Mouse (Mus musculus): ENCODE results near the gene Ercc2.

The Ercc2 gene

DNA sequence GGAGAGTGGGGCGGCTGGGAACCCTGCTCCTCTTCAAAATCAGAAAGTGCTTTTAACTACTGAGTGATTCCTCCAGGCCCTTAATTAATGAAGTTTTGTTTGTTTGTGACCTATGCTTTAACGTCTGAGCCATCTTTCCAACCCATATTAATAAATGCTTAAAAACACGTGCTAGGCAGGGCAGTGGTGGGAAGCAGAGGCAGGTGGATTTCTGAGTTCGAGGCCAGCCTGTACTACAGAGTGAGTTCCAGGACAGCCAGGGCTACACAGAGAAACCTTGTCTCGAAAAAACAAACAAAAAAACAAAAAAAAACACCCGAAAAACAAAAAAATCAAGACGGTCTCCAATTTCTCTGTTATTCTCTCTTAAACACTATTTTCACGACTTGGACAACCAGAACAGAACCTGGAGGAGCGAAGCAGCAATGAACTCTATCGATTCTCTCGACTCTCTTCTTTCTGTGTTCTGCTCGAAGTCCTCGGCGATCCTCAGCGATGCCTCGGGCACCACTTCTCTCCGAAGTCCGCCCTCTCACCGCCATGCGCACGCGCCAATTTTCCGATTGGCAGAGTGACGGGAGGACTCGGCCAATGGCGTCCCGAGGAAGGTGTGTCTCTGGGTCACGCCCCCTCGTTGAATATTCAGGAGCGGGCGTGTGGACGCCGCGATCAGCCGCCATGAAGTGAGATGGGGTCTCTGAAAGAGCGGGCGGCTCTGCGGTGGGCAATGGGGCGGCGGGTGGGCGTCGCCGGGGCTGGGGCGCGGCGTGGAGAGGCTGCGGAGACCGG lies at the start of gene Ercc2:
Gene Ercc2 (plus strand): TSS at position 634 of the 789 bp plus-strand sequence.
- peak; percentile 99 for DNase-seq (ENCODE audit: low spot score)

DNA sequence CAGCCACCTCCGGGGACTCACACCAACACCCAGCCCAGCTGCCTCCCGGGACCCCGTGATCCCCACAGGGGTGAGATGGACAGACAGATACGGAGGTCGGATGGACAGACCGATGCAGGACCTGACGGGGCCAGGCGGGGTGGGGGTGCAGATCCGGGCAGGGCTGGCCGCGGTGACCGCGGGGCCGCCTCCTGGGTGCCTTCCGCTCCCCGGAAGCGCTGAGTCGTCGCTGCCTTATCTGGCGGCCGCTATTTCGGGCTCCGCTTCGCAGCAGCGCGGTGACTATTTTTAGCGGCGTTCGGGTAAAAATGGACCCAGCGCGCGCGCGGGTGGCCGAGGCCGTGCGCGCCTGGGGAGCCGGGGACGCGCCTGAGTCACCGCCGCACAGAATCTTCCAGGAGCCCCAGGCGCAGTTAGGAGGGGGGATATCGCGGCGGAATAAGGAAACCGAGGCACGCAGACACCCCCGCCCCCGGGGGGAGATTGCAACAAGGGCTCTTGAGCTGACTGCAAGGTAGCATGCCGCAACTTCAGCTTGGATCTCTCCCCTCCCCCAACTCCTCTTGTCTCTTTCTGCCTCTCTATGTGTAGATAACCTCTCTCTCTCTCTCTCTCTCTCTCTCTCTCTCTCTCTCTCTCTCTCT lies 49.0 kb upstream of the Ercc2 start:
- DNase-seq (ENCODE audit: low spot score), result peak; percentile 69

DNA sequence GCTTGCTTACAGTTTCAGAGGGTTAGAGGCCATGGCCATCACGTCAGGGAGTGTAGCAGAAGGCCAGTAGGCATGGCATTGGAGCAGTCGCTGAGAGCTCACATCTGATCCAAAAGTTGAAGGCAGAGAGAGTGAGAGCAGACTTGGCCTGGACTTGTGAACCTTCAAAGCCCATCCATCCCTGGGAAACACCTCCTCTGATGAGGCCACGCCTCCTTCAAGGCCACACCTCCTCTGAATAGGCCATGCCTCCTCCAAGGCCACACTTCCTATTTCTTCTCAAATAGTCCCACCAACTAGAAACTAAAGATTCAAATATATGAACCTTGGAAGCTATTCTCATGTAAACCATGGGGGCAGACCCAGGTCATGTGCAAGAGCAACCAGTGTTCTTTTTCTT lies 46.2 kb upstream of the Ercc2 start:
- no peak for DNase-seq (ENCODE audit: low spot score)

DNA sequence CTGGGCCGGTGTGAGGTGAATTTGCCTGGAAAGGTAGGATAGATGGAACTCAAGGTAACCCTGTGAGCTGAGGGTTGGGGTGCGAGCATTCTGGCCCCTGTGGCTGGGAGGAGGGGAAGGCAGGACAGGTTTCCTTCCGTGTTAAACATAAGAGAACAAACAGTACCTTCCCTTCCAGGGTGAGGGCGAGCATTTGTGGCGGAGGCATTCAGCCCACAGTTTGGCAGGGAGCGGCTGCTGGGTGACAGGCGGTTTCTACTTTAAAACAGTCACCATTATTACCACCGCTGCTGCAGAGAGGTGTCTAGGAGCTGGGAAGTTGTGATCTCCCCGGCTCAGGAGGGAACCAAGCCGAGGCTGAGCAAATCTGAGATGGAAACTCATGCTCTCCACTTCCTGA lies 44.7 kb upstream of the Ercc2 start:
- DNase-seq (ENCODE audit: low spot score), result no peak

DNA sequence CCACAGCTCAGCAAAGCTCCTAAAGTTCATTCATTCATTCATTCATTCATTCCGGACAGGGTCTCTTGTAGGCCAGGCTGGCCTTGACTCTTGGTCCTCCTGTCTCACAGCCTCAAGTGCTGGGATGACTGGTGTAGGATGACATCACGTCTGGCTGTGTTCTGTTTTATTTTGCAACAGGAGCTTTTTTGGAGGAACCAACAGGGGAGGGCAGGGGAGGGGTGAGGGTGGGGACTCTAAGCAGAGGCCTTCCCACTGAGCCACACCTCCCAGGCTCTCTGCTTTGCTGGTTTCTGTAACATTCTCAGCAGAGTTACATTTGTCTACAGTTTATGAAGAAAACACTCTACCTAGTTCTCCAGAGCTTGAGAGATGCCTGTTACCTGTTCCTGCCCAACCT lies 43.8 kb upstream of the Ercc2 start:
- DNase-seq (ENCODE audit: low spot score), result no peak

DNA sequence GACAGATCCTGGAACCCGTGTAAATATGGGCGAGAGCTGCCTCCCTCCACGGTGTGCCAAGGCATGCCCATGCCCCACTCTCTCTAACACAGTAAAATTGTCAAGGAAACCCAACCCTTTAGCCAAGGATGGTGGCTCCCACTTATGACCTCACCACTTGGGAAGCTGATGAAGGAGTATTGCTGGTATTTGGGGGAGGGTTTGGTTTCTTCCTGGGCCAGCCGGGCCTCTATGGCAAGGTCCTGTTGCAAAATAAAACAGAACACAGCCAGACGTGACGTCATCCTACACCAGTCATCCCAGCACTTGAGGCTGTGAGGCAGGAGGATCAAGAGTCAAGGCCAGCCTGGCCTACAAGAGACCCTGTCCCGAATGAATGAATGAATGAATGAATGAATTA lies 43.2 kb upstream of the Ercc2 start:
- DNase-seq (ENCODE audit: low spot score), result no peak

DNA sequence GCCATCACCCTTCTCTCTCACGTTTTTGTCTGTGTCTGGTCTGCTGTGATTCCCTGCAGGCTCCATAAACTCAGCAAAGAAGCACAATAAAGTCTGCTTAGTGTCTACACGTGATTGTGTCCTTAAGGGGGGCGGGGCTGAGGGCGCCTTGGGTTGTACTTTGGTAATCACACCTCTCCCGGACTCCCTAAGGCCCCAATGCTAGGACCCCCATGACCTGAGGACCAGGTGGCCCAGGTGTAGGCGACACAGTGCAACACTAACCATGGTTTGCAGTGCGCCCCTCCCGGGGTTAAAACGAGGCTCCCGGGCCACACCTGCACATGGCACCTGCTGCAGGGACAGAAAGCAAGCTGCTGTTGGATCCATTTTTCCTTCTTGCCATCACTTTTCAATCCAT lies 40.6 kb upstream of the Ercc2 start:
- DNase-seq (ENCODE audit: low spot score), result no peak

DNA sequence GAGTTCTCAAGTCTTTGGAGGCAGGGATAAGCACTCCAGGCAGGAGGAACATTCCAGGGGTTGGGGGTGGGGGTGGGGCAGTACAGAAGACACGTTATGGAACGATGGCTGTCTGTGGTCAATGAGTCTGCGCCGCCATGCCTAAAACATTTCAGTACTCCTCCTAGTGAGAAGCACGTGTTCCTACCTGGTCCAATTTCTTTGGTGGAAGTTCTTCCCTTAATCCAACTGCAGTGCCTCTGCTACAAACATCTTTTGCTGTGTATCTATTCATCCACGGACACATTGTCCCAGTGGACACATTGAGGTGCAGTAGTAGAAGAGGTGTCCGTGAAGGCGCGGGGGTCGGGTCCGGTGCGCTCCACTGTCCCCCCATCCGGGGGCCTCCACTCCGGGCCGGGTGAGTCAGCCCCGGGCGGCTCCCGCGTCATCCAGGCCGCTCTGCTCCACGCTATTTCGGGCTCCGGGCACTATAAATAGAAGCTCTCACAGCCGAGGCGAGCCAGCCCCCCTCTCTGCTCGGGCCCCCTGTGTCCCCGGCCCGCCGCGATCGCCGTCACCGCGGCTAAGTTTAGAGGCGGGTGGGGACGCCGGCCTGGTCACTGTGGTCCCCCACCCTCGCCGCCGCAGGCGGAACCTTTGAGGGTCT lies 39.9 kb upstream of the Ercc2 start:
- no peak for DNase-seq (ENCODE audit: low spot score)

GRCm38 (mm10) chr7:19342481-19343027 lies 39.3 kb upstream of the Ercc2 start:
- DNase-seq (ENCODE audit: low spot score), result peak; percentile 81

DNA sequence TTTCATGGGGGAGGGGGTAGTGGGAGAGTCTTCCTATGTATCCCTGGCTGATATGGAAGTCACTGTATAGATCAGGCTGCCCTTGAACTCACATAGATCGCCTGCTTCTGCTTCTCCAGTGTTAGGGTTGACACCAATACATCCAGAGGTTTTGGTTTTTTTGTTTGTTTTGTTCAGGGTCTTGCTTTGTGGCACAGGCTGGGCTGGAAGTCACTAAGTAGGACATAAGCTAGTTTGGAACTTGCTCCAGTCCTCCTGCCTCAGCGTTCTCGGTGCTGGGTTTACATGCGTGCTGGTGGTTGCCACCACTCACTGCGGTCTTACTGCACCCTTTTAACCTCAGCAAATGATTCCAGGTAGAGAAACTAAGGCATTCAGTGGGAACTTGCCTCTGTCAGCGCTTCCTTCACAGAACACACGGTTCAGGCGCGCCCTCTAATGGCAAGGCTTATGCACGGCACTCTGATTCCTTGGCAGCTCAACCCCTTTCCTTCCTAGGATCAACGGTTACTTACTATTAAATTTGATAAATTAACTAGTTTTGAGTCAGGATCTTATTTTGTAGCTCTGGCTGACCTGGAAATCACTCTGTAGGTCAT lies 38.5 kb upstream of the Ercc2 start:
- DNase-seq (ENCODE audit: low spot score), result peak; percentile 71

- no peak for DNase-seq (ENCODE audit: low spot score)
Measured at GRCm38 (mm10) chr7:19344237-19344847, 37.5 kb upstream of the Ercc2 start, which contains the start of gene Ercc1. Gene Ercc1 (plus strand): TSS chr7:19344778.

DNA sequence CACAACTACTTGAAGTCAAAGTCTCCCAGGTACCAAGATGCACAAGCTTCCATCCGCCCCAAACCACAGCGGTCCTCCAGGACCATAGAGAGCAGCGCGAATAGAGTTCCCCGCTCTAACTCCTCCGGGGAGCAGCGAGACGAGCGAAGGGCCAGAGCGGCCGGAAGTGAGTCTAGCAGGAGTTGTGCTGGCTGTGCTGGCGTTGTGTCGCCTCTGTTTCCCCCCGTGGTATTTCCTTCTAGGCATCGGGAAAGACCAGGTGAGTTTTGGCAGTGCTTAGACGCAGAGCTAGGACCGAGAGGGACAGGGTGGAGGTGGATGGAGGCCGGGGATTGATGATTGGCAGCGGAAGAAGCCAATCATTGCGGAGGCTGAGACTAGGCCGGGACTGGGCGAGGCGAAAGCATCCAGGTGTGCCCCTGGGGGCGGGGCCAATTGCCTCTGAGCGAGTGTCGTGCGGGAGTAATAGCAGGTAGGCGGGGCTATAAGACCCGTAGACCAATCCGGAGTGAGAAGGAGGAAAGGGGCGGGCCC lies 36.8 kb upstream of the Ercc2 start:
- peak; percentile 94 for DNase-seq (ENCODE audit: low spot score)

GRCm38 (mm10) chr7:19349188-19349915 lies 32.5 kb upstream of the Ercc2 start:
- no peak for DNase-seq (ENCODE audit: low spot score)

DNA sequence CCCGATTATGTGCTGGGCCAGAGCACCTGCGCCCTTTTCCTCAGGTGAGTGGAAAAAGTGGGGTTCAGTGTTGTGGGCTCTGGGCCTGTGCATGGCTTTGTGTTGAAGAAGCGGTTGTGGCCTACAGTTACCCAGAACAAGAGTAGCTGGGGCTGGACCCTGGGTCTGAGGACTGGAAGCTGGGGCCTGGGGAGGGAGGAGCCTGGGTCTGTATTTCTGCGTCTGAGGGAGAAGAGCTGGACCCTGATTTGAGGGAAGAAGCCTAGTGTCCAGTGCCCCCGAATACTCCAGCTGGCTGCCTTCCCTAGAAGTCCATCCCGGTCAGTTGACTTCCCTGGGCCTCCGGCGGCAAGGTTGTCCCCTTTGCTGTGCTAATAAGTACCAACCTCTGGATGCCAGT lies 31.6 kb upstream of the Ercc2 start:
- no peak for DNase-seq (ENCODE audit: low spot score)

DNA sequence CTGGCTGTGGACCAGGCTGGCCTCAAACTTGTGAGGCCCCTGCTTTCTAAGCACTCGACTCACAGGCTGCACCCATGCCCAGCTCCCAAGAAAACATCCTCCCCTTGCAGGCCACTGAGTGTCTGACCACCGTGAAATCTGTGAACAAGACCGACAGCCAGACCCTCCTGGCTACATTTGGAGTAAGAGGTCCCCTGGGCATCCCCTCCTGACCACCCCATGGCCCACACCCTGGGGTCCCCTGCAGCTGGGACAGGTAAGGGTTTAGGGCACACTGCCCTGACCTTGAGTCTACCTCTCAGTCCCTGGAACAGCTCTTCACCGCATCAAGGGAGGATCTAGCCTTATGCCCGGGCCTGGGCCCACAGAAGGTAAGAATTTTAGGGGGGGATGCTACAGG lies 26.8 kb upstream of the Ercc2 start:
- no peak for DNase-seq (ENCODE audit: low spot score)

- DNase-seq (ENCODE audit: low spot score), result no peak
Measured at GRCm38 (mm10) chr7:19356311-19356710, 25.5 kb upstream of the Ercc2 start.

DNA sequence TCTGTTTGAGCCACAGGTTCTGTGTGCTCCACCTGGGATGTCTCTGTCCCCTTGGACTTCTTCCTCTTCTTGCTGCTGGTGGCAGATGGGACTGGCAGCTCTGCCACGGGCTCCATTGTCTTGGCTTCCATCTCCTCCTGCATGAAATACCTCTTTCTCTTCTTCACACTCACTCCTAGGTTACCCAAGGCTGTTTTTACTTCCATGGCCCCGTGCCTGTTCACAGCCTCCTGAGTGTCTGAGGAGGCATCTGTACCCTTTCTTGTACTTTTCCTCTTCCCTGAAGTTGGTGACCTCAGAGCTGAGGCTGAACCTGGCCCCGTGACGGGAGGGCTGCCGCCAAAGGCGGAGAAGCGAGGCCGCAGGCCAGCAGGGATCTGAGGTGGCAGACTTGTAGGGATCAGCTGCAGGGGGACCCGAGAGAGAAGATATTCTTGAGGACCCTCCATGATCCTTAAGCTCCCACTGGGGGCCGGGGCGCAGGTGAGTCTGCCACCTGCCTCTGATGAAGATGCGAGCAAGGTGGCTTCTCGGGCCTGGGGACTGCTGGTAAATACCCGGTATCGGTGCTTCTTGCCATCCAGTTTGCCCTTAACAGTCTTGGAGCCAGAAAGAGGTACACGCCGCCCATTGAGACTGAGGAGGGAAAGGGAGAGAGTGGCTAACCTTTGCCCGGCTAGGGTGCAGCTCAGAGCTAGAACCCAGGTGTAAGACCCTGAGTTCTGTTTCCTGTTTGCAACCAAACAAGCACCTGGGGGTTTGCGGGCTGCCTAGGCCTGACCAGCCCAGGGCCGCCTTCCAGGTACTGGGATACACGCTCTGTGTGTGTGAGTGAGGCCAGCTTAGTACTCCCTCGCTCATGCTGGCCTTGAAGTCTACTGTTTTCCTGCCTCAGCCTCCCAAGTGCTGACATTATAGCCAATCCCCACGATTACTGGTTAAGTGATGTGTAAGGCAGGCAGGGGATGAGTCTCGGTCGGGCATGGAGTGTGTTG lies 24.1 kb upstream of the Ercc2 start:
- no peak for DNase-seq (ENCODE audit: low spot score)

GRCm38 (mm10) chr7:19358634-19359033 lies 23.2 kb upstream of the Ercc2 start:
- DNase-seq (ENCODE audit: low spot score), result no peak

GRCm38 (mm10) chr7:19359299-19359891 lies 22.4 kb upstream of the Ercc2 start, which contains the start of the genes Cd3eap and Ppp1r13l:
Gene Cd3eap (minus strand): TSS chr7:19359483.
Gene Ppp1r13l (plus strand): TSS chr7:19359749.
- DNase-seq (ENCODE audit: low spot score), result peak; percentile 85
